Mouse (Mus musculus) spleen, adult 12 weeks (tissue): ENCODE results near the gene Kalrn.

Experiments
- DNase-seq: peaks from one replicate; pipeline ENCODE4 v3.0.0; 2022; ENCODE audit warnings: low spot score

Kalrn gene

GRCm38 (mm10) chr16:34347574-34347973, 225.8 kb downstream of the Kalrn start:
- no peak for DNase-seq

GRCm38 (mm10) chr16:34344895-34345876, 228.1 kb downstream of the Kalrn start:
- no peak for DNase-seq

- no peak for DNase-seq
Measured at GRCm38 (mm10) chr16:34343968-34344367, 229.4 kb downstream of the Kalrn start.

DNA sequence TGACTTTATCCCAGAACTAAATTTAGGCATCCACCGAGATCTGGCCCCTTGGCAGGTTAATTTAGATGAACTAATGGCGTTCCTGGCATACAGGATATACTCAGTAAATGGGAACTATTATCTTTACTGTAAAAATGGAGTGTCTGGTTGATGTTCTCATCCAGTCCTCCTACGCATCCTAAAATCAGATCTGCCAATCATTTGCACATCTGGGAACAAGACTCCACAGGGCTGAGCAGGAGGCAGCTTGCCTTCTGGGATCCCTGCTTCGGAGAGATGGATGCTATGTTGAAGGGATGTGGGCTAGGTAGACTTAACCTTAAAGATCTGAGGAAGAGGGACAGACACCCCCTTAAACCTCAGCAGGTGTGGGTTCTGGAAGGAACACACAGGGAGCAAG, 230.2 kb downstream of the Kalrn start:
- DNase-seq = no peak

- DNase-seq = no peak
Measured at GRCm38 (mm10) chr16:34342369-34343160, 230.8 kb downstream of the Kalrn start.

GRCm38 (mm10) chr16:34334919-34335318, 238.4 kb downstream of the Kalrn start:
- DNase-seq = no peak

- no peak for DNase-seq
Measured at GRCm38 (mm10) chr16:34331630-34332029, 241.7 kb downstream of the Kalrn start.

- DNase-seq = no peak
Measured at GRCm38 (mm10) chr16:34329876-34330275, 243.5 kb downstream of the Kalrn start.

GRCm38 (mm10) chr16:34329431-34329873, 243.9 kb downstream of the Kalrn start:
- no peak for DNase-seq

- DNase-seq = no peak
Measured at GRCm38 (mm10) chr16:34327890-34328289, 245.4 kb downstream of the Kalrn start.

GRCm38 (mm10) chr16:34325869-34326268, 247.5 kb downstream of the Kalrn start:
- no peak for DNase-seq

GRCm38 (mm10) chr16:34325161-34325560, 248.2 kb downstream of the Kalrn start:
- no peak for DNase-seq

DNA sequence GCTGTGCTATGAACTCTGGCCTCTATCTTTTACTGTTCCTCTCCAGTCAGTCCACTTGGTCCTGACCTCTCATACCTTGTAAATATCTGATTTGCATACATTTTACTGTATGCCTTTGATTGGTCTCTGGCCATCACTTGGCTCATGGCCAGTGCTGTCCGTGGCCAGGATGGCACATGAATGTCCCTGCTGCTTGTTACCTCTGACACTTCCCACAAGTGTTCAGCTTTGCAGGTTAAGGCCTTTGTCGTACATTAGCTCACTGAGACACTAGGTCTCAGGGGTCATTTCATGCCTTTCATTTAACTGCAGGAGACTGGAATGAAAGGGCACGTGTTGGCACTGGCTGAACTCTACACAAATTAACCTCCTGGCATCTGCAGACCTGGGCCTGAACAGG, 248.6 kb downstream of the Kalrn start:
- DNase-seq = no peak

GRCm38 (mm10) chr16:34323496-34323895, 249.8 kb downstream of the Kalrn start:
- no peak for DNase-seq

DNA sequence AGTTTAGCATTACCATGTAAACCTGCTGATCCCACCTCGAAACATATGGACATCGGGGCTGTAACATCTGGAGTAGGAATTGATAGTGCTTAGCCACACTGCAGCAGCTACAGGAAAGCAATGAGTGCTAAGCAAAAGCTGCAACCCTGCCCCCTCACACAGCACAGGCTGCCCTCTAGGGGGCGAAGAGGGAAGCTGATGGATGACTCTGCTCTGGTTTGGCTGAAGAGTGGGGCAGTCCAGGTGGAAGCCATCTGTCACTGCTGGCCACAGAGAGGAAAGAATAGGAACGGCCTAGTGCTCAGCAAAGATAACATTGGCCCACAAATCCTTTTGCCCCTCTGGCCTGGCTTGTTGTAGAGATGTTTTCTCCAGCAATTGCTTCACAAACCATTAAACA, 250.8 kb downstream of the Kalrn start:
- DNase-seq = no peak

GRCm38 (mm10) chr16:34321066-34321790, 252.1 kb downstream of the Kalrn start:
- no peak for DNase-seq

- DNase-seq = no peak
Measured at GRCm38 (mm10) chr16:34320023-34320800, 253.1 kb downstream of the Kalrn start.

- DNase-seq = no peak
Measured at GRCm38 (mm10) chr16:34317110-34317509, 256.2 kb downstream of the Kalrn start.

DNA sequence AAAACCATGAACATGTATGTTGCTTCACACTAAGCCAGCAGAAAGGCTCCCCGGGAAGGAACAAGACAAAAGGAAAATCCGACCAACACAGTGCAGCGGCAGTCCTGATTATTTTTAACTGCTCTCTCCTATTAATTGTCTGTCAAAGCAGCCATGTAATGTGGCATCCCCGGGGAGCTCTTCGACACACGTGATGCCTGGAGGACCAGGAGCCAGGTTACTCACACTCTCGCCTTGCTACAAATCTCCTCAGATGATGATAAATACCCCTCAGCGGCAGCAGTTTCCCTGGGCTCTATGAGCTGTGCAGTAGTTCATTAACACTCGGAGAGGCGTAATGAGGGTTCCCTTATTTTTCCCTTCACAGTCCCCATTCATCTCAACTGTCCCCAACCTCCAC, 257.1 kb downstream of the Kalrn start:
- DNase-seq = no peak

GRCm38 (mm10) chr16:34314071-34314470, 259.3 kb downstream of the Kalrn start:
- no peak for DNase-seq

- DNase-seq = no peak
Measured at GRCm38 (mm10) chr16:34311577-34311976, 261.8 kb downstream of the Kalrn start.
